Mouse (Mus musculus) bone marrow, adult 2 months (tissue): ENCODE measurements around the gene Mvb12b.

Experiments
- CTCF ChIP-seq: fragments of 200-500 bp; IDR thresholded peaks from 2 replicates; pipeline ENCODE4 v1.5.1; 2011; ENCODE audit warnings: low read length, control low read depth; ENCODE audit not compliant: control insufficient read depth, insufficient read depth
- POLR2A ChIP-seq: fragments of 200-500 bp; IDR thresholded peaks from 2 replicates; pipeline ENCODE4 v1.6.1; 2011; ENCODE audit warnings: low read depth, mild to moderate bottlenecking, control low read depth, low read length, borderline replicate concordance; ENCODE audit not compliant: control insufficient read depth

GRCm38 (mm10) chr2:33933606-33934510 lies 46.1 kb upstream of the Mvb12b start:
- no peak for TF ChIP-seq CTCF
- no peak for TF ChIP-seq POLR2A
